Mouse (Mus musculus) hindbrain, embryonic 11.5 days (tissue): ENCODE measurements around the gene Il20ra. TPM values are rescaled to one million over a fixed set of nuclear protein-coding genes. Genes with fewer than 3 reads are reported as not detected.
"Not testable (repeated sequence)": the region's sequence is repeated elsewhere in the genome, so short reads cannot be mapped to it uniquely, and the experiment has no call there.

Source experiments
- ATAC-seq: fragments of 200-750 bp; cut with Nextera tagmentation; 2 replicates; pipeline ENCODE4 v1.8.0; 2017; ENCODE audit warnings: mild to moderate bottlenecking, moderate TSS enrichment, moderate library complexity; ENCODE audit not compliant: low FRiP score
- DNase-seq: peaks from one replicate; pipeline ENCODE4 v3.0.0-alpha.2; 2015; ENCODE audit warnings: low spot score
- H3K27ac ChIP-seq: fragments of 300-500 bp; sonication (generic); 2 replicates; pipeline ENCODE4 v1.5.1; 2014; ENCODE audit warnings: mild to moderate bottlenecking, low read depth, low read length
- H3K27me3 ChIP-seq: fragments of 300-500 bp; sonication (generic); 2 replicates; pipeline ENCODE4 v1.6.1; 2014; ENCODE audit warnings: mild to moderate bottlenecking, low read length, moderate library complexity, mixed read lengths; ENCODE audit not compliant: control insufficient read depth, insufficient read depth
- H3K36me3 ChIP-seq: fragments of 300-500 bp; sonication (generic); 2 replicates; pipeline ENCODE4 v1.6.1; 2014; ENCODE audit warnings: mild to moderate bottlenecking, low read length, moderate library complexity, mixed read lengths; ENCODE audit not compliant: control insufficient read depth, insufficient read depth
- H3K4me1 ChIP-seq: fragments of 300-500 bp; sonication (generic); replicated peaks from 2 replicates; pipeline ENCODE4 v1.6.1; 2014; ENCODE audit warnings: low read length, mixed read lengths; ENCODE audit not compliant: control insufficient read depth, insufficient read depth
- H3K4me2 ChIP-seq: fragments of 300-500 bp; sonication (generic); replicated peaks from 2 replicates; pipeline ENCODE4 v1.6.1; 2014; ENCODE audit warnings: mild to moderate bottlenecking, low read depth, low read length
- H3K4me3 ChIP-seq: fragments of 300-500 bp; sonication (generic); 2 replicates; pipeline ENCODE4 v1.5.1; 2014; ENCODE audit warnings: low read depth, low read length
- H3K9ac ChIP-seq: fragments of 300-500 bp; sonication (generic); 2 replicates; pipeline ENCODE4 v1.6.1; 2014; ENCODE audit warnings: low read depth, low read length
- H3K9me3 ChIP-seq: fragments of 300-500 bp; sonication (generic); 2 replicates; pipeline ENCODE4 v1.6.1; 2016; ENCODE audit warnings: low read length; ENCODE audit not compliant: control insufficient read depth
- WGBS: fragments of 180-500 bp; shearing (Covaris S2); extraction: QIAGEN DNeasy Blood & Tissue Kit; methylation state at CpG from one replicate; pipeline ENCODE4 v1.1.7; 2014; 5-methylcytosine and 5-hydroxymethylcytosine counted together
- polyA plus RNA-seq: library from polyadenylated mRNA; unstranded; fragments of >200 nt; fragmentation: Nextera tagmentation; extraction: Ambion mirVana; gene quantifications from 2 replicates; pipeline ENCODE4 v1.2.1, GENCODE M21; 2014

The Il20ra gene
- polyA plus RNA-seq, 1 experiment from 2014 or later, result not detected

GRCm38 (mm10) chr10:19724158-19724832, 11.9 kb downstream of the Il20ra start:
- Histone ChIP-seq H3K36me3 (no peaks in the 10 kb centered on the region), H3K4me1 (no peaks in the 10 kb centered on the region), H3K9ac (no peak overlapping the region), H3K9me3 (no peaks in the 10 kb centered on the region), H3K27me3 (no peaks in the 10 kb centered on the region), H3K4me3 (no peak overlapping the region), H3K27ac (no peak overlapping the region), H3K4me2 (no peak overlapping the region)
- WGBS, result 90% methylated on average over 11 of the region's 11 CpGs
- ATAC-seq (no peak), DNase-seq (no peak)

- not testable (repeated sequence) for H3K27me3 ChIP-seq, H3K4me1 ChIP-seq, H3K4me2 ChIP-seq, H3K9ac ChIP-seq, H3K9me3 ChIP-seq, H3K4me3 ChIP-seq, H3K36me3 ChIP-seq, H3K27ac ChIP-seq, DNase-seq, ATAC-seq
- WGBS, result 87% methylated on average over 2 of the region's 2 CpGs
Measured at GRCm38 (mm10) chr10:19738442-19738841, 26.1 kb downstream of the Il20ra start.

GRCm38 (mm10) chr10:19745662-19746061, 33.3 kb downstream of the Il20ra start:
- Histone ChIP-seq H3K4me1 (no peaks in the 10 kb centered on the region), H3K36me3 (no peaks in the 10 kb centered on the region), H3K4me3 (no peak overlapping the region), H3K9ac (no peak overlapping the region), H3K4me2 (no peak overlapping the region), H3K9me3 (no peaks in the 10 kb centered on the region), H3K27me3 (no peaks in the 10 kb centered on the region), H3K27ac (no peak overlapping the region)
- DNase-seq, result no peak
- 35% methylated on average over 1 of the region's 1 CpGs for WGBS
- no peak for ATAC-seq

- no peak overlapping the region for H3K9ac ChIP-seq
- DNase-seq (no peak), ATAC-seq (no peak)
- no peak overlapping the region for H3K27ac ChIP-seq
- H3K4me2 ChIP-seq, result no peak overlapping the region
- H3K4me1 ChIP-seq, result no peaks in the 10 kb centered on the region
- 80% methylated on average over 1 of the region's 1 CpGs for WGBS
- no peaks in the 10 kb centered on the region for H3K36me3 ChIP-seq
- H3K27me3 ChIP-seq, result no peaks in the 10 kb centered on the region
- H3K9me3 ChIP-seq, result no peaks in the 10 kb centered on the region
- no peak overlapping the region for H3K4me3 ChIP-seq
Measured at GRCm38 (mm10) chr10:19746156-19746555, 33.8 kb downstream of the Il20ra start.

GRCm38 (mm10) chr10:19747661-19748060, 35.3 kb downstream of the Il20ra start:
- H3K27ac ChIP-seq, result no peak overlapping the region
- H3K9me3 ChIP-seq, result no peaks in the 10 kb centered on the region
- no peaks in the 10 kb centered on the region for H3K36me3 ChIP-seq
- no peak overlapping the region for H3K4me3 ChIP-seq
- H3K4me1 ChIP-seq, result no peaks in the 10 kb centered on the region
- WGBS, result 95% methylated on average over 4 of the region's 4 CpGs
- no peak for DNase-seq
- H3K27me3 ChIP-seq, result no peaks in the 10 kb centered on the region
- H3K9ac ChIP-seq, result no peak overlapping the region
- H3K4me2 ChIP-seq, result no peak overlapping the region
- ATAC-seq, result no peak

GRCm38 (mm10) chr10:19765459-19765858, 53.1 kb downstream of the Il20ra start:
- Histone ChIP-seq H3K9me3 (no peaks in the 10 kb centered on the region), H3K27me3 (no peaks in the 10 kb centered on the region)

GRCm38 (mm10) chr10:19779092-19779491, 66.7 kb downstream of the Il20ra start:
- Histone ChIP-seq H3K9ac (no peak overlapping the region), H3K4me3 (no peak overlapping the region), H3K36me3 (no peaks in the 10 kb centered on the region), H3K9me3 (no peaks in the 10 kb centered on the region), H3K27ac (no peak overlapping the region), H3K4me1 (no peaks in the 10 kb centered on the region), H3K27me3 (no peaks in the 10 kb centered on the region), H3K4me2 (no peak overlapping the region)
- 85% methylated on average over 12 of the region's 12 CpGs for WGBS
- no peak for ATAC-seq
- no peak for DNase-seq

More at GRCm38 (mm10) chr10:19765459-19765858, 53.1 kb downstream of the Il20ra start:
- H3K4me1 ChIP-seq, result no peaks in the 10 kb centered on the region
- ATAC-seq (no peak), DNase-seq (no peak)
- no peaks in the 10 kb centered on the region for H3K36me3 ChIP-seq
- H3K4me2 ChIP-seq, result no peak overlapping the region
- no peak overlapping the region for H3K9ac ChIP-seq
- H3K4me3 ChIP-seq, result no peak overlapping the region
- WGBS, result 87% methylated on average over 2 of the region's 2 CpGs
- H3K27ac ChIP-seq, result no peak overlapping the region

- peak; percentile 10 for DNase-seq
- no peak overlapping the region for H3K9ac ChIP-seq
- no peaks in the 10 kb centered on the region for H3K36me3 ChIP-seq
- no peak overlapping the region for H3K4me2 ChIP-seq
- WGBS, result 85% methylated on average over 5 of the region's 5 CpGs
- H3K4me1 ChIP-seq, result no peaks in the 10 kb centered on the region
- no peaks in the 10 kb centered on the region for H3K27me3 ChIP-seq
- no peak for ATAC-seq
- H3K27ac ChIP-seq, result no peak overlapping the region
- no peak overlapping the region for H3K4me3 ChIP-seq
- no peaks in the 10 kb centered on the region for H3K9me3 ChIP-seq
Measured at GRCm38 (mm10) chr10:19781365-19781764, 69.0 kb downstream of the Il20ra start.

- no peak overlapping the region for H3K27ac ChIP-seq
- H3K27me3 ChIP-seq, result no peaks in the 10 kb centered on the region
- no peak overlapping the region for H3K4me2 ChIP-seq
- no peak overlapping the region for H3K4me3 ChIP-seq
- H3K36me3 ChIP-seq, result no peaks in the 10 kb centered on the region
- DNase-seq (no peak), ATAC-seq (no peak)
- H3K9me3 ChIP-seq, result no peaks in the 10 kb centered on the region
- 88% methylated on average over 8 of the region's 8 CpGs for WGBS
- no peaks in the 10 kb centered on the region for H3K4me1 ChIP-seq
- no peak overlapping the region for H3K9ac ChIP-seq
Measured at GRCm38 (mm10) chr10:19794996-19795395, 82.6 kb downstream of the Il20ra start.
